Mouse (Mus musculus) C2C12 (cell line): ENCODE results near the gene Mrps25. TPM values are rescaled to one million over a fixed set of nuclear protein-coding genes. Genes with fewer than 3 reads are reported as not detected.

Experiments
- H3K27me3 ChIP-seq: one replicate; pipeline ENCODE4 v1.6.1; 2011; ENCODE audit not compliant: control insufficient read depth, insufficient read depth, insufficient read length
- H3K36me3 ChIP-seq: one replicate; pipeline ENCODE4 v1.6.1; 2011; ENCODE audit not compliant: control insufficient read depth, insufficient read depth
- H3K4me3 ChIP-seq: one replicate; pipeline ENCODE4 v1.5.1; 2011; ENCODE audit warnings: mild to moderate bottlenecking, control low read depth; ENCODE audit not compliant: poor library complexity, insufficient read depth, severe bottlenecking
- H3K79me2 ChIP-seq: one replicate; pipeline ENCODE4 v1.6.1; 2011; ENCODE audit not compliant: control insufficient read depth, insufficient read depth
- H3K79me3 ChIP-seq: one replicate; pipeline ENCODE4 v1.6.1; 2011; ENCODE audit warnings: low read depth, control low read depth
- H3ac ChIP-seq: one replicate; pipeline ENCODE3; 2011; ENCODE audit warnings: low read depth; ENCODE audit not compliant: control insufficient read depth, insufficient read length
- CEBPB ChIP-seq: IDR thresholded peaks from one replicate; pipeline ENCODE4 v1.6.1; 2011; ENCODE audit warnings: low read depth, mild to moderate bottlenecking, control low read depth, moderate library complexity
- CTCF ChIP-seq: IDR thresholded peaks from one replicate; pipeline ENCODE4 v1.5.1; 2011; ENCODE audit not compliant: control insufficient read depth, insufficient read depth, insufficient read length
- FOSL1 ChIP-seq: IDR thresholded peaks from one replicate; pipeline ENCODE4 v1.8.0; 2011; ENCODE audit warnings: mild to moderate bottlenecking, low read length; ENCODE audit not compliant: poor library complexity, insufficient read depth, severe bottlenecking
- MAX ChIP-seq: IDR thresholded peaks from one replicate; pipeline ENCODE4 v1.6.1; 2011; ENCODE audit warnings: mild to moderate bottlenecking, control low read depth
- MYOD1 ChIP-seq: IDR thresholded peaks from one replicate; pipeline ENCODE4 v1.6.1; 2011; ENCODE audit warnings: low read depth; ENCODE audit not compliant: control insufficient read depth, insufficient read length
- MYOG ChIP-seq: IDR thresholded peaks from one replicate; pipeline ENCODE4 v1.6.1; 2011; ENCODE audit not compliant: control insufficient read depth, insufficient read length; ENCODE audit errors: extremely low read depth
- USF1 ChIP-seq: IDR thresholded peaks from one replicate; pipeline ENCODE4 v1.6.1; 2011; ENCODE audit warnings: low read depth, mild to moderate bottlenecking, control low read depth, moderate library complexity
- polyA plus RNA-seq: library from polyadenylated mRNA; unstranded; fragments of >200 nt; fragmentation: generic; extraction: Trizol; gene quantifications from one replicate; pipeline ENCODE4 v1.2.1, GENCODE M21; 2012; ENCODE audit warnings: missing spikeins

Gene Mrps25
- polyA plus RNA-seq, 1 experiment: 79.4 TPM

DNA sequence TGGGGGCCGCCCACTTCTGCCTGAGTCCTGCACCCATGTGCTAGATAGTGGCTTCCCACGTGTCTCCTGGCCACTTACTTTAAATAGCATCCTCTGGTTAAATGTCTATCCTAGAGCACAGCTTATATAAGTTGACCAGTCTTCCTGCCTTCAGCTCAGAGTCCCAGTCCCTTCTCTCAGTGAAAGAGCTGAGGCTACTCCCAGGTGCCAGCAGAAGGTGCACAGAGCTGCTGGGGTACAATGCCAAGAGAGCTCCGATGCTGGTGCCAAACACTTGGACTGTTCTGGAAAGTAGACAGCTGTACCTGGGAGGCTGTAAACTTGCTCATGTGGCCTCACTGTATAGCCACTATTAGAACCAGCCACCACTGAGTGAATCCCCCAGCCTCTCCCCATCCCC, 38.2 kb upstream of the Mrps25 start:
- H3K27me3 ChIP-seq: peaks cover 22% of the 10 kb centered on the region
- no peak overlapping the region for H3K4me3 ChIP-seq
- no peaks in the 10 kb centered on the region for H3K36me3 ChIP-seq
- H3K79me2 ChIP-seq: no peaks in the 10 kb centered on the region
- no peak overlapping the region for H3ac ChIP-seq
- H3K79me3 ChIP-seq: no peaks in the 10 kb centered on the region
- no peak for TF ChIP-seq MYOD1
- no peak for TF ChIP-seq FOSL1
- no peak for TF ChIP-seq CEBPB
- TF ChIP-seq USF1: no peak
- TF ChIP-seq MYOG: no peak
- TF ChIP-seq MAX: no peak
- no peak for TF ChIP-seq CTCF

DNA sequence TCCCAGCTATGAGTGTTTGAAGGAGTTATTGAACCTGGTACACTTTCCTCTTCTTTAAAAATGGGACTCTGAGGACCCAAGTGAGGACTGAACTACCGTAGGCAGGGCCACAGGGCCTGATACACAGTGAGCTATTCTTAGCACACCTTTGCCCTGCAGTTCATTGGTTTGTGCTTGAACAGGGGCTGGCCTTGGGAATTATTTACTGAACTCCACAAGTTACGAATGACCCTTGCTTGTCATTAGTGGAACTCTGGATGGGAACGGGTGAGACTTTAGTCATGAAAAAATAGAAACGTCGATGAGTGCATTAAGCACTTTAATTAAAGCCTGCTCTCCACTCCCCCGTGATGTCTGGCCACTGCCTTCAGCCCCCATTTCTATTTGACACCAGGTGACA, 37.8 kb upstream of the Mrps25 start:
- TF ChIP-seq MAX: no peak
- Histone ChIP-seq H3K79me3 (no peaks in the 10 kb centered on the region), H3ac (no peak overlapping the region), H3K36me3 (no peaks in the 10 kb centered on the region), H3K27me3 (peaks cover 22% of the 10 kb centered on the region), H3K4me3 (no peak overlapping the region), H3K79me2 (no peaks in the 10 kb centered on the region)

DNA sequence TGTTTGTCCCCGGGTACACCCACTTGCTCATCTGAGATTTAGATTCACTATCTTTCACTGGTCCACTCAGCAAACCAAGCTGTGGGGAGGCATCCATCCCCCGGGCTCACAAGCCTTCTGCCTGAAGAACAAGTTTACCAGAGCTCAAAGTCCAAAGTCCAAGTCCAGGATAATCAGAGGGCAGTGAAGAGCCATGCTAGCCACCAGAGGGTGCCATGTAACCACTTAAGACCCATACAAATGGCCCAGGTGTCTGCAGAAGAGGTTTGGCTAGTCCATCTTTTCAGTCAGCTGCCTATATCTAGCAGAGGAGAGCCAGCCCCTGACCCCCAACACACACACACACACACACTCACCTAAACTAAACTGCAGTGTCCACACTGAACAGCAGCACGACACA, 35.6 kb upstream of the Mrps25 start:
- TF ChIP-seq CTCF (peak; percentile 6), CEBPB (no peak)
- Histone ChIP-seq H3K4me3 (no peak overlapping the region), H3K27me3 (peaks cover 22% of the 10 kb centered on the region)

DNA sequence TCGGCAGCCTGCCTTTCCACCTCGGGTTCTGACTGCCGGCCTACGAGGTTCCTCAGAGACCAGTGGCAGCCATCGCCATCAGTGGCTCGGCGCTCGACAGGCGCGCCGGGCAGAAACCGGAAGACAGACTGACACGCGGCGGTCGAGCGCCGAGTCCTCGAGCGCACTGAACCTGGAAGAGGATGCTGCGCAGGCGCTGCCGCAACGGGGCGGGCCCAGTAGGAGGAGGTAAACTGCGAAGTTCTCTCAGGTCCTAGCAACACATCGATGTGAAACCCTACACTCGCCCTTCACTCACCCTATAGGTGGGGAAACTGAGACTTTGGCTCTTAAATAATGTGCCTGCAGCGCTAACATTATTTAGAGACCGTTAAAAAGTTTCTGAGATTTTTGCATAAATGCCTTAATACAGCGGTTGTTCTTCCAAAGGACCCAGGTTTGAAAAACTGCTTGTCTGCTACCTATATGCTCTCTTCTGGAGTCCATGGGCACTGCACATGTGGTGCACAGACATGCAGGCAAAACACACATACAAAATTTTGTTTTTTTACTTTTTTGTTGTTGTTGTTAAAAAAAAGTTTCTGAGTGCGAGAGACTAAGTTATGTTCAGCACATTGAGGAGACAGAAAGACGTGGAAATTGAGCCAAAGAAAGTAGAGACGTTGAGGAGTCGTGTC, 31.1 kb upstream of the Mrps25 start, which contains the start of gene Rbsn:
Gene Rbsn (minus strand): TSS at position 153 of the 677 bp plus-strand sequence.
- peaks cover 39% of the 10 kb centered on the region for H3K79me2 ChIP-seq
- H3ac ChIP-seq: peak within 1 kb of the TSS; percentile 98
- peaks cover 25% of the 10 kb centered on the region for H3K79me3 ChIP-seq
- H3K4me3 ChIP-seq: peak within 1 kb of the TSS; percentile 87
- H3K36me3 ChIP-seq: peaks cover 5% of the 10 kb centered on the region
- H3K27me3 ChIP-seq: peaks cover 2% of the 10 kb centered on the region
- TF ChIP-seq MAX (peak; percentile 63), USF1 (no peak), FOSL1 (no peak), CTCF (no peak)

More for the DNA sequence above, 35.6 kb upstream of the Mrps25 start:
- Histone ChIP-seq H3ac (no peak overlapping the region), H3K36me3 (no peaks in the 10 kb centered on the region), H3K79me3 (peaks cover under 1% of the 10 kb centered on the region), H3K79me2 (peaks cover 2% of the 10 kb centered on the region)

DNA sequence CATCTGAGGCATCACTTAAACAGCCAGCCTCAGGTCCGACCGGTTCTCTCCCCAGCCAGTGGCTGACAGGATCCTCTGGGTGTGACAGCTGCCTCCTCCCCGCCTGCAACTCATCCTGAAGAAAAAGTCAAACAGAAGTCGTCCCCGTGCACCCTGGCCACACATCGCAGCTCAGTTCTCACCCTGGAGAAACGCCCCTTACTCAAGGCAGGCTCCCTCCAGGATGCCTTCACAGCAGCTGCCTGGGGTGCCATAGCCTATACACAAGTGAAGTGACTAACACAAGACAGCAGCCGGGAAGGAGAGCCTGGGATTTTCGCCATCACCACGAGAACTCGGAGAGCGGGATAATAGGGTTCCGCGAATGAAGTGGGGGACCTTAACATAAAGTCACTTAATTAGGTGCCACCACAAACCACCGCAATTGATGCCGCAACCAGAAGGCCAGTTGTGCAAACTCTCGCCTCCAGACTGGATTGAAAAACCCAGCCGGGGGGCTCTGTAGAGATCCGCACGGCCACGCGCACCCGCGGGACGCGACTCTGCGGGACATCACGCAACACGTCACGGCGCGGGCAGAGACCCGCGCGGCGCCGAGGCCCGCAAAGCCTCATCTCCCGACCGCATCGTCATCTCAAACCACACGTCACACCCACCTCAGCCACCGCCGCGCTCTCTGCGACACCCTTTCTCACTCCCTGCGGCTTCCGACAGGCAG, 30.4 kb upstream of the Mrps25 start:
- peaks cover 39% of the 10 kb centered on the region for H3K79me2 ChIP-seq
- H3K79me3 ChIP-seq: peaks cover 27% of the 10 kb centered on the region
- peak overlapping the region; percentile 87 for H3K4me3 ChIP-seq
- peaks cover 5% of the 10 kb centered on the region for H3K36me3 ChIP-seq
- TF ChIP-seq FOSL1 (no peak), MYOD1 (no peak), MYOG (no peak), USF1 (no peak), MAX (no peak), CEBPB (no peak), CTCF (no peak)
- no peaks in the 10 kb centered on the region for H3K27me3 ChIP-seq
- peak overlapping the region; percentile 98 for H3ac ChIP-seq

DNA sequence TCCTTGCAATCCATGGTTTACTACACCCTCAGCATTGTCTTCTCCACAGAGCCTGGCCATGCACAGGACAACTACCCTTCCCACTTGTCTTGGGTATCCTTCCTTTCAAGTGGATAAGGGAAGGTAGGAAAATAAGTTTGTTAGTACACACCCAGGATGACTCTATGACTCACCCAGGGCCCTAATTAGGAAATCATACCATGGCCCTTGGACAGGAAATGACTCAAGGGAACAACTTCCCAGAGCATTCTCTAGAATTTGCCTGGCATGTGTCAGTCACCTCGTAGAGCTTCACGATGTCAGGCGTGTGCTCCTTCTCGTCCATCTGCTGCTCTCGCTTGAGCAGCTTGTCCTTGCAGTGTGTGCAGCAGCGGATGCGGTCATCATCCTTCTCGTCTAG, 15.6 kb upstream of the Mrps25 start:
- Histone ChIP-seq H3K27me3 (no peaks in the 10 kb centered on the region), H3K79me3 (no peaks in the 10 kb centered on the region), H3K36me3 (peaks cover 56% of the 10 kb centered on the region), H3K4me3 (no peak overlapping the region), H3ac (no peak overlapping the region), H3K79me2 (no peaks in the 10 kb centered on the region)
- TF ChIP-seq MAX (no peak), CTCF (no peak), MYOD1 (no peak), MYOG (no peak), CEBPB (peak; percentile 15), FOSL1 (no peak), USF1 (no peak)
